Mouse (Mus musculus): ENCODE measurements around the gene Hist1h2bh. TPM values are rescaled to one million over a fixed set of nuclear protein-coding genes. Genes with fewer than 3 reads are reported as not detected.
"Not testable (repeated sequence)": the region's sequence is repeated elsewhere in the genome, so short reads cannot be mapped to it uniquely, and the experiment has no call there.

The Hist1h2bh gene
- polyA plus RNA-seq, 1 experiment, result 4.2 TPM

DNA sequence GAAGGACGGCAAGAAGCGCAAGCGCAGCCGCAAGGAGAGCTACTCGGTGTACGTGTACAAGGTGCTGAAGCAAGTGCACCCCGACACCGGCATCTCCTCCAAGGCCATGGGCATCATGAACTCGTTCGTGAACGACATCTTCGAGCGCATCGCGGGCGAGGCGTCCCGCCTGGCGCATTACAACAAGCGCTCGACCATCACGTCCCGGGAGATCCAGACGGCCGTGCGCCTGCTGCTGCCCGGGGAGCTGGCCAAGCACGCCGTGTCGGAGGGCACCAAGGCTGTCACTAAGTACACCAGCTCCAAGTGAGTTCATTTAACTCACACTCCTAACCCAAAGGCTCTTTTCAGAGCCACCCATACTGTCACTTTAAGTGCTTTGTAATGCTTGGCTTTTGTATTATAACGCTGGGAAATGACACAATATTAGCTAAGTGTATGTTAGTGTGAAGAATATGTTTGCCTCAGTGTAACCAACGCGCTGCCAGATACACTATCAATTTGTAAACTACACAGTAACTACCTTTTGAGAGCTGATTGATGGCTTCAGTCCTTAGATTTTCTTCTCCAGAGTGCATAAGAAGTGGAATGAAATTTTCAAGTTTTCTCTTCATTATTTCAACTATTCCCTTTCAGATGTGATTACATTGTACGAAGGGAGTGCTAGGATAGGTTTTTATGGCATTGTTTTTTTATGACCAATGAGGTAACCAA, 28.5 kb upstream of the Hist1h2bh start:
- peak overlapping the region; percentile 86 for H3K27ac ChIP-seq (ENCODE audit: insufficient read depth, low read length)
- H3K27me3 ChIP-seq (ENCODE audit: control insufficient read depth, insufficient read depth, low read length, poor library complexity, severe bottlenecking); H3K36me3 ChIP-seq (ENCODE audit: control insufficient read depth, insufficient read depth, low read length, poor library complexity, severe bottlenecking); H3K4me1 ChIP-seq (ENCODE audit: control insufficient read depth, insufficient read depth, low read length); H3K9me3 ChIP-seq (replicated peaks; ENCODE audit: control insufficient read depth, insufficient read depth, low read length, poor library complexity, severe bottlenecking): not testable (repeated sequence)
- H3K4me3 ChIP-seq (ENCODE audit: low read depth, low read length), result peak overlapping the region; percentile 78
- peak overlapping the region; percentile 96 for H3K9ac ChIP-seq (ENCODE audit: low read depth, poor library complexity, severe bottlenecking)
- peak; percentile 95 for TF ChIP-seq POLR2A (IDR thresholded peaks at IDR 0.05; ENCODE audit: insufficient read depth, low read length)

DNA sequence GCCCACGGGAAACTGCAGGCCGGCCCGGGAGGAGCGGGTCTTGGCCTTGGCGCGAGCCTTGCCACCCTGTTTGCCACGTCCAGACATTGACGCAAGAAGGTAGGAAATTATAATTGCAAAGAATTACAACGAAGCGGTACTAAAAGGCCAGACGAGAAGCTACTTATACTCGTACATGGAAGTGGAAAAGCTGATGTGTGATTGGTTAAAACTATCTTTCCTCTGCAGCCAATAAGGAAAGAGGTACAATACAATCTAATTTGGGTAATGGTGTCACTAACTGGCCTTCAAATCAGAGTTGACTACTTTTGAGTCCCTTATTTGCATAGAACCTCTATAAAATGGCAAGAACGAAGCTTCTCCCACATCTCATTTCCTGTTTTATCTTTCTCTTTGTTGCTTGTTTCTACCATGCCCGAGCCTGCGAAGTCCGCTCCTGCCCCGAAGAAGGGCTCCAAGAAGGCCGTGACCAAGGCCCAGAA, 27.9 kb upstream of the Hist1h2bh start, which contains the start of the genes Hist1h2ae and Hist1h2bg:
Hist1h2ae (minus strand) TSS at position 199 of the 482 bp plus-strand sequence.
Hist1h2bg (plus strand) TSS at position 375 of the 482 bp plus-strand sequence.
- Histone ChIP-seq H3K27me3 (ENCODE audit: control insufficient read depth, insufficient read depth, low read length, poor library complexity, severe bottlenecking) (no peaks in the 10 kb centered on the region), H3K9me3 (replicated peaks; ENCODE audit: control insufficient read depth, insufficient read depth, low read length, poor library complexity, severe bottlenecking) (no peaks in the 10 kb centered on the region), H3K36me3 (ENCODE audit: control insufficient read depth, insufficient read depth, low read length, poor library complexity, severe bottlenecking) (no peaks in the 10 kb centered on the region), H3K4me3 (ENCODE audit: low read depth, low read length) (peak within 1 kb of the TSS; percentile 78), H3K27ac (ENCODE audit: insufficient read depth, low read length) (peak within 1 kb of the TSS; percentile 93), H3K4me1 (ENCODE audit: control insufficient read depth, insufficient read depth, low read length) (no peaks in the 10 kb centered on the region), H3K9ac (ENCODE audit: low read depth, poor library complexity, severe bottlenecking) (peak within 1 kb of the TSS; percentile 96)
- TF ChIP-seq CTCF (IDR thresholded peaks at IDR 0.05; ENCODE audit: low read depth, low read length), result no peak
- TF ChIP-seq POLR2A (IDR thresholded peaks at IDR 0.05; ENCODE audit: insufficient read depth, low read length), result no peak

DNA sequence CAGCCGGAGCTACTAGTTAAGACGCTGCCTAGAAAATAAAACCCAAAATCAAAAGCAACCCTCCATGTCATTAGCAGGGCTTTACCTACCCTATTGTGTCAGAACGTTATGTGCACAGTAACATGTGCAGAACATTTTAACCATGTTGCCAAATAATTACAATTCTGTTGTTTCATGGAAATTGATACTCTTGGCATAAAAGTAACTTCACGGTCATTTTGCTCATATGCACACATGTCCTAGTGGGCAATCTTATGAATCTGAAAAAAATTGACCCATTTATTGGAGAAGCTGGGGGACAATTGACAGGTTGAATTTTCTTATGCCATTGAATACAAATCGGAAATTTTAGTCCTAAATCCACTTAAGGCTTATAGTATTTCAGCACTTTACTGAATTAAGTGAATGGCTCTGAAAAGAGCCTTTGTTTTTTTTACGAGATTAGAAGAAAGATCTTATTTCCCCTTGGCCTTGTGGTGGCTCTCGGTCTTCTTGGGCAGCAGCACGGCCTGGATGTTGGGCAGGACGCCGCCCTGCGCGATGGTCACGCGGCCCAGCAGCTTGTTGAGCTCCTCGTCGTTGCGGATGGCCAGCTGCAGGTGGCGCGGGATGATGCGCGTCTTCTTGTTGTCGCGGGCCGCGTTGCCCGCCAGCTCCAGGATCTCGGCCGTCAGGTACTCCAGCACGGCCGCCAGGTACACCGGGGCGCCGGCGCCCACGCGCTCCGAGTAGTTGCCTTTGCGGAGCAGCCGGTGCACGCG, 27.2 kb upstream of the Hist1h2bh start:
- H3K36me3 ChIP-seq (ENCODE audit: control insufficient read depth, insufficient read depth, low read length, poor library complexity, severe bottlenecking); H3K9me3 ChIP-seq (replicated peaks; ENCODE audit: control insufficient read depth, insufficient read depth, low read length, poor library complexity, severe bottlenecking); H3K4me1 ChIP-seq (ENCODE audit: control insufficient read depth, insufficient read depth, low read length); H3K27me3 ChIP-seq (ENCODE audit: control insufficient read depth, insufficient read depth, low read length, poor library complexity, severe bottlenecking): not testable (repeated sequence)
- Histone ChIP-seq H3K4me3 (ENCODE audit: low read depth, low read length) (peak overlapping the region; percentile 60), H3K9ac (ENCODE audit: low read depth, poor library complexity, severe bottlenecking) (peak overlapping the region; percentile 87), H3K27ac (ENCODE audit: insufficient read depth, low read length) (peak overlapping the region; percentile 93)
- peak; percentile 57 for TF ChIP-seq POLR2A (IDR thresholded peaks at IDR 0.05; ENCODE audit: insufficient read depth, low read length)

DNA sequence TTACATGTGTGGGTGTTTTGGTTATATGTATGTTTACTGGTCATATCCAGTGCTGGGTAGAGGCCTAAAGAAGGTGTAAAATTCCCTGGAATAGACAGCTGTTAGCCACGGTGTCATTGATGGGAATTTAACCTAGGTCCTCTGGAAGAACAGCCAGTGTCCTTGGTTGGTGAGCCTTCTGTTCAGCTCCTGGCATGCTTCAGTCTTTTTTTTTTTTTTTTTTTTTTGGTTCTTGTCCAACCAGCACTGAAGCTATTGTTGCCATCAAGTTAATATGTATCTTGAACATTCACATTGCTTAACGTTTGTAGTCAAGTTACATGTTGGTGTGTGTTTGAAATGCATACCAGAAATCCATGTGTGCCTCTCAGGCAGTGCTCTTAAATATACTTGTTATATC, 21.3 kb upstream of the Hist1h2bh start:
- no peak for TF ChIP-seq CTCF (IDR thresholded peaks at IDR 0.05; ENCODE audit: low read depth, low read length)
- no peak for TF ChIP-seq POLR2A (IDR thresholded peaks at IDR 0.05; ENCODE audit: insufficient read depth, low read length)
- TF ChIP-seq EP300 (IDR thresholded peaks at IDR 0.05; ENCODE audit: insufficient read depth, low read depth, low read length), result no peak
- Histone ChIP-seq H3K4me3 (ENCODE audit: low read depth, low read length) (no peak overlapping the region), H3K27me3 (ENCODE audit: control insufficient read depth, insufficient read depth, low read length, poor library complexity, severe bottlenecking) (no peaks in the 10 kb centered on the region), H3K4me1 (ENCODE audit: control insufficient read depth, insufficient read depth, low read length) (no peaks in the 10 kb centered on the region), H3K27ac (ENCODE audit: insufficient read depth, low read length) (no peak overlapping the region), H3K9ac (ENCODE audit: low read depth, poor library complexity, severe bottlenecking) (0 out of 2 replicates have a peak overlapping the region, but pooled peaks have one; percentile 97), H3K36me3 (ENCODE audit: control insufficient read depth, insufficient read depth, low read length, poor library complexity, severe bottlenecking) (no peaks in the 10 kb centered on the region), H3K9me3 (replicated peaks; ENCODE audit: control insufficient read depth, insufficient read depth, low read length, poor library complexity, severe bottlenecking) (no peaks in the 10 kb centered on the region)

DNA sequence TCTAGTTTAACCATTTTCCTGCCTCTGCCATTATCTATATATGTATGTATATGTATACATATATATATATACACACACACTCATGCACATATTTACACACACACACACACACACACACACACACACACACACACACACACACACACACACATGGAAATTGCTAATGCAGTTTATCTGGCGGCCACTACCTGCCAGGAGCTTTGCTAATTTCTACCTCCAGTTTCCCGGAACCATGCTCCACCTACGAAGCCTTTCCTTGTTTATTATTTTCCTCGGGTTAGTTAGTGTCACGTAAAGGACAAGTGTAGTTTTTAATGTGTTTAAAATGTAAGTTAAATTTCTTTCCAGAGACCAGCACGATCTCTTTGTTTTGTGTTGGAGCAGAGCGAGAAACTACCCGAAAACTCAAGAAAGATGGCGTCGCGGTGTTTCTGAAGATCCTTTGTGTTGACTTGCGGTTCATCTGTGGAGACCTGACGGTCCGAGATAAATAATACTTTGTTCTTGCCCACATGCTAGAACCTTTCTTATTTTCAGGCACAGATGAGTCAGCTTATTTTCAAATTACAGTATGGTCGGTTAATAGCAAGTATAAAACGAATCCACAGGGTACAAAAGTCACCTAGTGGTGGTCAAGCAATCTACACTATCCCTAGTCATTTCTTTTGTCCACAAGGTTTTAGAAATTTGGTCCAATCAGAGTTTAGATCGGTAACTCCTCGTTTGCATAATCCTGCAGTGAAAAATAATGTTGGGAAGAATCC, 19.7 kb upstream of the Hist1h2bh start:
- Histone ChIP-seq H3K9me3 (replicated peaks; ENCODE audit: control insufficient read depth, insufficient read depth, low read length, poor library complexity, severe bottlenecking) (no peaks in the 10 kb centered on the region), H3K4me3 (ENCODE audit: low read depth, low read length) (peak overlapping the region; percentile 84), H3K27me3 (ENCODE audit: control insufficient read depth, insufficient read depth, low read length, poor library complexity, severe bottlenecking) (no peaks in the 10 kb centered on the region), H3K27ac (ENCODE audit: insufficient read depth, low read length) (peak overlapping the region; percentile 98), H3K4me1 (ENCODE audit: control insufficient read depth, insufficient read depth, low read length) (no peaks in the 10 kb centered on the region), H3K9ac (ENCODE audit: low read depth, poor library complexity, severe bottlenecking) (peak overlapping the region; percentile 97), H3K36me3 (ENCODE audit: control insufficient read depth, insufficient read depth, low read length, poor library complexity, severe bottlenecking) (no peaks in the 10 kb centered on the region)
- TF ChIP-seq CTCF (IDR thresholded peaks at IDR 0.05; ENCODE audit: low read depth, low read length), result no peak
- no peak for TF ChIP-seq POLR2A (IDR thresholded peaks at IDR 0.05; ENCODE audit: insufficient read depth, low read length)
- no peak for TF ChIP-seq EP300 (IDR thresholded peaks at IDR 0.05; ENCODE audit: insufficient read depth, low read depth, low read length)
